Mouse (Mus musculus) liver, adult 2 months (tissue): ENCODE measurements around the gene Cacna1c.

Source experiments
- CTCF ChIP-seq: fragments of 200-500 bp; IDR thresholded peaks from 2 replicates; pipeline ENCODE4 v1.5.1; 2011; ENCODE audit warnings: low read depth, low read length, control low read depth
- POLR2A ChIP-seq: fragments of 200-500 bp; IDR thresholded peaks from 2 replicates; pipeline ENCODE4 v1.6.1; 2011; ENCODE audit warnings: low read length, control low read depth; ENCODE audit not compliant: insufficient read depth; ENCODE audit errors: extremely low read depth

DNA sequence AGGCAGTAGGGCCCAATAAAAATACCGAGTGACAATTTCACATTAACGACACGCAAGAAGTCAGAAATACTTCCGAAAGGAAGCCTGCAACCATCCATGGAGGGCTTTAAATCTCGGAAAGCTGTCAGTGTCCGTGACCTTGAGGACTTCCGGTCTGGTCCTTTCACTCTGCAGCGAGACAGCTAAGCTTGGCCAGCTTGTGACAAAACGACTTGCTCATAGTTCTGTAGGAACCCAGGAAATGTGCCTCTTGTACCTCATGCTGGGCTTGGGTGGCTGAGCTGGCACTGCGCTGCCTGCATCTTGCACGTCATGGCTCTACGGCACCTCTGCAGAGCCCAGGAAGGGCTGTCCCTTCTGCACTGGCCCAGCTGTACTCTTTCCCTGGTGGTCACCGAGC is 348.5 kb downstream of the Cacna1c start:
- TF ChIP-seq CTCF (no peak), POLR2A (no peak)
